Mouse (Mus musculus) heart, postnatal 0 days (tissue): Measurements from ENCODE around the gene Hexim1. TPM values are rescaled to one million over a fixed set of nuclear protein-coding genes. Genes with fewer than 3 reads are reported as not detected.
A peak's percentile ranks its signal among the peaks of the same experiment; 100 is the strongest.

Experiments
- ATAC-seq: fragments of 200-750 bp; cut with Nextera tagmentation; 2 replicates; pipeline ENCODE4 v1.8.0; 2017; ENCODE audit warnings: low read depth, moderate number of reproducible peaks, moderate library complexity; ENCODE audit not compliant: insufficient read depth
- DNase-seq: peaks from one replicate; pipeline ENCODE4 v3.0.0-alpha.2; 2016; ENCODE audit warnings: low spot score
- H3K27ac ChIP-seq: fragments of 300-500 bp; sonication (generic); 2 replicates; pipeline ENCODE4 v1.5.1; 2014; ENCODE audit warnings: low read depth, mild to moderate bottlenecking
- H3K27me3 ChIP-seq: fragments of 300-500 bp; sonication (generic); 2 replicates; pipeline ENCODE4 v1.6.1; 2014; ENCODE audit warnings: low read length, mixed read lengths; ENCODE audit not compliant: control insufficient read depth, insufficient read depth
- H3K36me3 ChIP-seq: fragments of 300-500 bp; sonication (generic); replicated peaks from 2 replicates; pipeline ENCODE4 v1.6.1; 2014; ENCODE audit warnings: low read length, mixed read lengths; ENCODE audit not compliant: control insufficient read depth, insufficient read depth
- H3K4me1 ChIP-seq: fragments of 300-500 bp; sonication (generic); 2 replicates; pipeline ENCODE4 v1.6.1; 2014; ENCODE audit warnings: antibody characterized with exemption; ENCODE audit not compliant: control insufficient read depth, insufficient read depth
- H3K4me2 ChIP-seq: fragments of 300-500 bp; sonication (generic); 2 replicates; pipeline ENCODE4 v1.6.1; 2014; ENCODE audit warnings: low read depth, mild to moderate bottlenecking, low read length, moderate library complexity
- H3K4me3 ChIP-seq: fragments of 300-500 bp; sonication (generic); 2 replicates; pipeline ENCODE4 v1.5.1; 2014; ENCODE audit warnings: low read depth, low read length
- H3K9ac ChIP-seq: fragments of 300-500 bp; sonication (generic); replicated peaks from 2 replicates; pipeline ENCODE4 v1.6.1; 2014; ENCODE audit warnings: low read depth, low read length, mixed read lengths
- H3K9me3 ChIP-seq: fragments of 300-500 bp; sonication (generic); replicated peaks from 2 replicates; pipeline ENCODE4 v1.6.1; 2016; ENCODE audit warnings: low read length; ENCODE audit not compliant: control insufficient read depth
- CTCF ChIP-seq: IDR thresholded peaks from 2 replicates; pipeline ENCODE4 v1.5.1; 2016; ENCODE audit warnings: antibody characterized with exemption, control low read depth, low read depth
- EP300 ChIP-seq: IDR thresholded peaks from 2 replicates; pipeline ENCODE4 v1.6.1; 2016; ENCODE audit warnings: antibody characterized with exemption, low read depth
- WGBS: fragments of 180-500 bp; shearing (Covaris S2); extraction: QIAGEN DNeasy Blood & Tissue Kit; methylation state at CpG from one replicate; pipeline ENCODE4 v1.1.7; 2014; 5-methylcytosine and 5-hydroxymethylcytosine counted together
- polyA plus RNA-seq: library from polyadenylated mRNA; unstranded; fragments of >200 nt; fragmentation: Nextera tagmentation; extraction: Ambion mirVana; gene quantifications from 2 replicates; pipeline ENCODE4 v1.2.1, GENCODE M21; 2015
- total RNA-seq: library from RNA; depleted of rRNA; stranded (reverse); fragments of >200 nt; gene quantifications from 2 replicates; pipeline ENCODE4 v1.2.3, GENCODE M21; 2014; ENCODE audit warnings: low replicate concordance

The Hexim1 gene
- total and polyA plus RNA-seq, 2 experiments from 2014 or later: 3.2 to 11.0 TPM

DNA sequence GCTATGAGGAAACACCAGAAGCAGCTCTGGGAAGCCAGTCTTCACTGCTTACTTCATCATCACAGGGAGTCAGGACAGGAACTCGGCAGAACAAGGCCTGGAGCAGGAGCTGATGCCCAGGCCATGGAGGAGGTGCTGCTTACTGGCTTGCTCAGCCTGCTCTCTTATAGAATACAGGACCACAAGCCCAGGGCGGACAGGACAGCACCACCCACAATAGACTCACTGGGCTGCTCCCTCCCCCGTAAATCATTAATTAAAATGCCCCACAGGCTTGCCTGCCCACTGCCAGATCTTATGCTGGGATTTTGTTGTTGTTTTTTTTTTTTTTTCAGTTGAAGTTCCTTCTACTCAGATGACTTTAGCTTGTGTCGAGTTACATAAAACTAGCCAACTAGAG is 31.7 kb downstream of the Hexim1 start:
- no peak for DNase-seq
- Histone ChIP-seq H3K4me2 (no peak overlapping the region), H3K4me3 (no peak overlapping the region), H3K27me3 (no peaks in the 10 kb centered on the region), H3K27ac (no peak overlapping the region), H3K9me3 (no peaks in the 10 kb centered on the region), H3K9ac (no peak overlapping the region), H3K36me3 (no peaks in the 10 kb centered on the region), H3K4me1 (peaks cover 7% of the 10 kb centered on the region; the same call in 1 of the 2 replicates)
- 62% methylated on average over 4 of the region's 4 CpGs for WGBS
- ATAC-seq: no peak
- TF ChIP-seq EP300 (no peak), CTCF (no peak)

DNA sequence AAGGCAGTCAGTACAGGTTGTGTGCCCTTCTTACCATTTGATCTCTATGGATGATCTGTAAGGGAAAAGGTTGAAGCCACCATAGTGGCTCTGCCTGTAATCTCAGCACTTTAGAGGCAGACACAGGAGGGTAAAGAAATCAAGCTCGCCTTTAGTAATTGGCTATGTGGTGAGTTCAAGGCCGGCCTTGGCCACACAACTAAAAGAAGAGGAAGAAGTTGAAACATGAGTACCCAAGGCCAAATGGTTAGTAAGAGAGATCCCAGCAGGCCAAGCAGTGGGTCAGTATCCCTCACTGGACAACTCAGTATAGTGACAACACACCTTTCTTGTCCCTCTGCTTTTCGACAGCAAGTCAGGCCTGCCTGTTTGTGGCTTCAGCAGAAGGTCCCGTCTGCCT is 33.7 kb downstream of the Hexim1 start:
- H3K27ac ChIP-seq: no peak overlapping the region
- no peak overlapping the region for H3K4me3 ChIP-seq
- no peak for DNase-seq
- H3K4me1 ChIP-seq: no peaks in the 10 kb centered on the region
- no peak overlapping the region for H3K9ac ChIP-seq
- H3K4me2 ChIP-seq: no peak overlapping the region
- H3K36me3 ChIP-seq: no peaks in the 10 kb centered on the region
- ATAC-seq: no peak
- TF ChIP-seq EP300: no peak
- TF ChIP-seq CTCF: no peak
- WGBS: 91% methylated on average over 4 of the region's 4 CpGs
- no peaks in the 10 kb centered on the region for H3K27me3 ChIP-seq
- H3K9me3 ChIP-seq: no peaks in the 10 kb centered on the region

GRCm38 (mm10) chr11:103158621-103159478 is 42.8 kb downstream of the Hexim1 start:
- H3K9ac ChIP-seq: no peak overlapping the region
- peak; percentile 96 for ATAC-seq
- peaks cover 5% of the 10 kb centered on the region; the same call in 1 of the 2 replicates for H3K4me1 ChIP-seq
- TF ChIP-seq EP300: no peak
- peak; percentile 98 for TF ChIP-seq CTCF
- peak overlapping the region; percentile 64 for H3K4me2 ChIP-seq
- 2% methylated on average over 25 of the region's 25 CpGs for WGBS
- no peaks in the 10 kb centered on the region for H3K9me3 ChIP-seq
- peak overlapping the region; percentile 30 for H3K4me3 ChIP-seq
- no peaks in the 10 kb centered on the region for H3K27me3 ChIP-seq
- peak; percentile 95 for DNase-seq
- peak overlapping the region; percentile 57 for H3K27ac ChIP-seq
- H3K36me3 ChIP-seq: no peaks in the 10 kb centered on the region

- no peak overlapping the region for H3K27ac ChIP-seq
- no peak for ATAC-seq
- H3K4me2 ChIP-seq: no peak overlapping the region
- H3K9me3 ChIP-seq: no peaks in the 10 kb centered on the region
- H3K9ac ChIP-seq: no peak overlapping the region
- peaks cover 5% of the 10 kb centered on the region; the same call in 1 of the 2 replicates for H3K4me1 ChIP-seq
- no peak for DNase-seq
- TF ChIP-seq CTCF: no peak
- TF ChIP-seq EP300: no peak
- no peaks in the 10 kb centered on the region for H3K27me3 ChIP-seq
- 83% methylated on average over 11 of the region's 11 CpGs for WGBS
- H3K36me3 ChIP-seq: no peaks in the 10 kb centered on the region
- no peak overlapping the region for H3K4me3 ChIP-seq
Observed at GRCm38 (mm10) chr11:103160738-103161137, 44.7 kb downstream of the Hexim1 start.

DNA sequence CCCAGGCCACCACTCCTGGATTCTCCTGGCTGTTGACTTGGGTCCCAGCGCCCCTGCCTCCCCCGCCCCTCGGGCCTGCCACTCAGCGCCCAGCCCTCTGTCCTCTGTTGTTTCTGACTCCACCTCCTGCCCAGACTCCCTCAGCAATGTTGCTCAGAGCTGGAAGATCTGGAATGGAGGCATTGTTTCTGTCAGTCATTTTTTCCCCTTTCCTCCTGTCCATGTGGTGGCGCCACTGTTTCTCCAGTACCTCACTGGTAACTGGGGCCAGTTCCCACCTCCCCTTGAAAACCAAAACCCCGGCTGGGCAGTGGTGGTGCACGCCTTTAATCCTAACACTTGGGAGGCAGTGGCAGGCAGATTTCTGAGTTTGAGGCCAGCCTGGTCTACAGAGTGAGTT is 45.4 kb downstream of the Hexim1 start:
- no peak overlapping the region for H3K4me2 ChIP-seq
- H3K36me3 ChIP-seq: no peaks in the 10 kb centered on the region
- peaks cover 5% of the 10 kb centered on the region; the same call in 1 of the 2 replicates for H3K4me1 ChIP-seq
- H3K27me3 ChIP-seq: no peaks in the 10 kb centered on the region
- 75% methylated on average over 7 of the region's 7 CpGs for WGBS
- no peak overlapping the region for H3K4me3 ChIP-seq
- no peaks in the 10 kb centered on the region for H3K9me3 ChIP-seq
- ATAC-seq: no peak
- TF ChIP-seq EP300 (no peak), CTCF (0 out of 2 replicates have a peak, but pooled peaks have one; percentile 5)
- DNase-seq: no peak
- no peak overlapping the region for H3K9ac ChIP-seq
- no peak overlapping the region for H3K27ac ChIP-seq
